Mouse (Mus musculus): Measurements from ENCODE around the gene Hpcal4. TPM values are rescaled to one million over a fixed set of nuclear protein-coding genes. Genes with fewer than 3 reads are reported as not detected.
"Not testable (repeated sequence)": the region's sequence is repeated elsewhere in the genome, so short reads cannot be mapped to it uniquely, and the experiment has no call there.

The Hpcal4 gene
- under 1 TPM in 1 of 2 experiments, not detected in 1; 0.36 TPM for total RNA-seq (2021)
- long read RNA-seq, experiment 1 = 0 reads
- long read RNA-seq, experiment 2 = 0 reads

- DNase-seq = no peak
Measured at GRCm38 (mm10) chr4:123182328-123183238, at the start of gene Hpcal4. Gene Hpcal4, plus strand, starts transcription at chr4:123183227.

- no peak for DNase-seq
Measured at GRCm38 (mm10) chr4:123137551-123137950, 45.5 kb upstream of the Hpcal4 start.

GRCm38 (mm10) chr4:123139513-123140154, 43.4 kb upstream of the Hpcal4 start, which contains the start of gene Ppie:
Gene Ppie, minus strand, starts transcription at chr4:123139951.
- DNase-seq = peak; percentile 82

GRCm38 (mm10) chr4:123147446-123148150, 35.4 kb upstream of the Hpcal4 start:
- DNase-seq = no peak

- no peak for DNase-seq
Measured at GRCm38 (mm10) chr4:123152003-123152402, 31.0 kb upstream of the Hpcal4 start.

- DNase-seq = no peak
Measured at GRCm38 (mm10) chr4:123152976-123153375, 30.1 kb upstream of the Hpcal4 start.

- DNase-seq = no peak
Measured at GRCm38 (mm10) chr4:123155004-123155403, 28.0 kb upstream of the Hpcal4 start.

GRCm38 (mm10) chr4:123155427-123155826, 27.6 kb upstream of the Hpcal4 start:
- no peak for DNase-seq

GRCm38 (mm10) chr4:123155840-123156239, 27.2 kb upstream of the Hpcal4 start:
- no peak for DNase-seq

- DNase-seq = no peak
Measured at GRCm38 (mm10) chr4:123160571-123160970, 22.5 kb upstream of the Hpcal4 start.

- not testable (repeated sequence) for DNase-seq
Measured at GRCm38 (mm10) chr4:123161251-123161650, 21.8 kb upstream of the Hpcal4 start.

GRCm38 (mm10) chr4:123162305-123162917, 20.6 kb upstream of the Hpcal4 start:
- no peak for DNase-seq

GRCm38 (mm10) chr4:123164157-123164556, 18.9 kb upstream of the Hpcal4 start:
- no peak for DNase-seq

- no peak for DNase-seq
Measured at GRCm38 (mm10) chr4:123171811-123172210, 11.2 kb upstream of the Hpcal4 start.

GRCm38 (mm10) chr4:123183239-123184056, 421 bp downstream of the Hpcal4 start:
- peak; percentile 63 for DNase-seq

- DNase-seq = no peak
Measured at GRCm38 (mm10) chr4:123184816-123185215, 1.8 kb downstream of the Hpcal4 start.

GRCm38 (mm10) chr4:123192336-123192735, 9.3 kb downstream of the Hpcal4 start:
- DNase-seq = no peak

- DNase-seq = no peak
Measured at GRCm38 (mm10) chr4:123193791-123194190, 10.8 kb downstream of the Hpcal4 start.

- no peak for DNase-seq
Measured at GRCm38 (mm10) chr4:123196695-123197094, 13.7 kb downstream of the Hpcal4 start.

GRCm38 (mm10) chr4:123200771-123201185, 17.8 kb downstream of the Hpcal4 start:
- DNase-seq = peak; percentile 31

Data from gastrocnemius, postnatal 25 days (tissue).